Mouse (Mus musculus): Measurements from ENCODE around the gene Upf2.
"Not testable (repeated sequence)": the region's sequence is repeated elsewhere in the genome, so short reads cannot be mapped to it uniquely, and the experiment has no call there.

Upf2 gene

GRCm38 (mm10) chr2:6071598-6072440 lies 120.5 kb downstream of the Upf2 start:
- DNase-seq (ENCODE audit: low spot score): peak; percentile 88

- no peak for DNase-seq (ENCODE audit: low spot score)
Observed at GRCm38 (mm10) chr2:6072685-6073260, 121.5 kb downstream of the Upf2 start.

- DNase-seq (ENCODE audit: low spot score): peak; percentile 50
Observed at GRCm38 (mm10) chr2:6074891-6075529, 123.7 kb downstream of the Upf2 start.

GRCm38 (mm10) chr2:6075530-6075896 lies 124.2 kb downstream of the Upf2 start:
- DNase-seq (ENCODE audit: low spot score): no peak

GRCm38 (mm10) chr2:6080037-6080436 lies 128.8 kb downstream of the Upf2 start:
- no peak for DNase-seq (ENCODE audit: low spot score)

GRCm38 (mm10) chr2:6081108-6081507 lies 129.8 kb downstream of the Upf2 start:
- DNase-seq (ENCODE audit: low spot score): peak; percentile 78

- no peak for DNase-seq (ENCODE audit: low spot score)
Observed at GRCm38 (mm10) chr2:6082615-6083014, 131.3 kb downstream of the Upf2 start.

- peak; percentile 63 for DNase-seq (ENCODE audit: low spot score)
Observed at GRCm38 (mm10) chr2:6083696-6084095, 132.4 kb downstream of the Upf2 start.

GRCm38 (mm10) chr2:6085622-6086530 lies 134.6 kb downstream of the Upf2 start:
- DNase-seq (ENCODE audit: low spot score): peak; percentile 26

- DNase-seq (ENCODE audit: low spot score): no peak
Observed at GRCm38 (mm10) chr2:6087151-6087550, 135.9 kb downstream of the Upf2 start.

GRCm38 (mm10) chr2:6089941-6090340 lies 138.7 kb downstream of the Upf2 start:
- DNase-seq (ENCODE audit: low spot score): not testable (repeated sequence)

- DNase-seq (ENCODE audit: low spot score): peak; percentile 39
Observed at GRCm38 (mm10) chr2:6097113-6097716, 145.9 kb downstream of the Upf2 start.

- peak; percentile 70 for DNase-seq (ENCODE audit: low spot score)
Observed at GRCm38 (mm10) chr2:6098924-6099323, 147.7 kb downstream of the Upf2 start.

GRCm38 (mm10) chr2:6099443-6099842 lies 148.2 kb downstream of the Upf2 start:
- DNase-seq (ENCODE audit: low spot score): no peak

GRCm38 (mm10) chr2:6100027-6100749 lies 148.9 kb downstream of the Upf2 start:
- DNase-seq (ENCODE audit: low spot score): no peak

- no peak for DNase-seq (ENCODE audit: low spot score)
Observed at GRCm38 (mm10) chr2:6100755-6101154, 149.5 kb downstream of the Upf2 start.

GRCm38 (mm10) chr2:6105437-6105836 lies 154.2 kb downstream of the Upf2 start:
- DNase-seq (ENCODE audit: low spot score): no peak

Data from lung, postnatal 25 days (tissue).